Mouse (Mus musculus): ENCODE data around the gene Gm17359.

- TF ChIP-seq EP300 (IDR thresholded peaks at IDR 0.05; ENCODE audit: low read depth) (no peak), CTCF (IDR thresholded peaks at IDR 0.05; ENCODE audit: low read depth) (no peak)
Measured at GRCm38 (mm10) chr3:79358721-79359120, 22.3 kb downstream of the Gm17359 start.

Measured in heart, postnatal 0 days (tissue).